Mouse (Mus musculus) embryonic stem cell, embryonic (primary cell): ENCODE measurements around the gene Tubgcp3.

ENCODE experiments used
- CTCF ChIA-PET, 4 experiments: fragments of 300-600 bp in 2 of 4; fragments of 350-600 bp in 2 of 4; sonication (Branson Sonifier 250); formaldehyde crosslinking; loops; one replicate each; lab custom pipeline; 2022; ENCODE audit warnings: inconsistent platforms in 2 of 4; lab: Charles Lee
- POLR2A ChIA-PET, 4 experiments: fragments of 300-600 bp in 2 of 4; fragments of 350-600 bp in 2 of 4; sonication (Branson Sonifier 250); formaldehyde crosslinking; loops; one replicate each; lab custom pipeline; 2022; ENCODE audit warnings: antibody characterized with exemption in 4 of 4, inconsistent platforms in 1 of 4; lab: Charles Lee

The Tubgcp3 gene

DNA sequence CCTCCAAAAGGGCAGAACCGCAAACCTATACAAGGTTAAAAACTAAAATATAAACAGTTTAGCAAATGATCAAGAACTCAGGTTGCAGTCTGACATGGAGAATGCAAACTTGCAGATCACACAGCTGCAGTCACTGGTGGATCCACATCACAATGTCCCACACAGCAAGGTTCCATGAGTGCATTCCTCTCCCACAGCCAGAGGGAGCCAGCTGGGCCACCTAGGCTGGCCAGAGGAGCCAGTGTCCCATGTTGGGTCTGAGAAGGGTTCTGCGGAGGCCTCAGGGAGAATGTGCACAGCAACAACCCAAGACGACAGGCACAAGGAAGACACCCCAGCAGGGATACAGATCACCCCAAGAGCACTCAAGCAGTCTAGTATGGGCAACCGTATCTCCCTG, 20.8 kb downstream of the Tubgcp3 start:
- ChIA-PET CTCF (no interaction called here), POLR2A (no interaction called here)

DNA sequence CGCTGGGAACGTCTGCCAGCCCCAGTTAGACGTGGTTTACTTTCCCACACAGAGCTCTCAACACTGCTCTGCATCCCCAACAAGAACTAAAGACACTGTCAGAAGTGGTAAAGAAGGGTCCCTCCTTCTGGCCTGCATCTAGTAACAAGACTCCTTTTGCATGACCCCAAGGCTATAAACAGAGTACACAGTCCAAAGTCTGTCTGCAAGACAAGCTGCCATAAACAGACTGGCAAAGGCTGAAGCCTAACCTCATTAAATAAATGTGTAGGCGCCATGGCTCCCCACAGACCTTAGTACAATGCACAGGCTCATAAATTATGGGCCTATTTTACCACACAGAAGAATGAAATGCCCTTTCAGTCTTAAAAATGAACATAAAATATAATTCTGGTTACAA, 21.6 kb downstream of the Tubgcp3 start:
- POLR2A ChIA-PET, result interaction anchor here in 1 of 4 experiments (1.1 kb wide), 1 partner anchor 8 kb away, joined by 4 read pairs; no protein-coding TSS in a partner anchor
- CTCF ChIA-PET, result no interaction called here

DNA sequence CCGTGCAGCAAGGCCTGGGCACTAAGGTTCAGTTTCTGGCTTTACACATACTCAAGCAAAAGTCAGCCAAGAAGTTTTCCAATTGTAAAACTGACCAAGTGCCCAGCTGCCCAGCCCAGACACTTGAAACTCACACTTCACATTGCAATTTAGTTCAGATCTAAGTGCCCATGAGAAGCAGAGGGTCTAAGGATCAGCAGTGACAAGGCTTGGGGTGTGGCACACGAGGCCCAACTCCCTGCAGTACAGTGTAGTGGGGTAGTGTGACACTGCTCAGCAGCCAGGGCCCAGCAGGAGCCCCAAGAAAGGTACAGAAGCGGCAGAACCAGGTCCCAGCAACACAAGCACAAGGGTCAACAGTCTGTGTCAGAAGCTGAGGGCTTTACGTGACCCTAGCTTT, 23.1 kb downstream of the Tubgcp3 start:
- POLR2A ChIA-PET, result no interaction called here
- CTCF ChIA-PET, result interaction anchor here in 2 of 4 experiments (0.7 to 0.8 kb wide), 2 partner anchors 9 to 164 kb away, joined by 3 to 4 read pairs; no protein-coding TSS in a partner anchor

DNA sequence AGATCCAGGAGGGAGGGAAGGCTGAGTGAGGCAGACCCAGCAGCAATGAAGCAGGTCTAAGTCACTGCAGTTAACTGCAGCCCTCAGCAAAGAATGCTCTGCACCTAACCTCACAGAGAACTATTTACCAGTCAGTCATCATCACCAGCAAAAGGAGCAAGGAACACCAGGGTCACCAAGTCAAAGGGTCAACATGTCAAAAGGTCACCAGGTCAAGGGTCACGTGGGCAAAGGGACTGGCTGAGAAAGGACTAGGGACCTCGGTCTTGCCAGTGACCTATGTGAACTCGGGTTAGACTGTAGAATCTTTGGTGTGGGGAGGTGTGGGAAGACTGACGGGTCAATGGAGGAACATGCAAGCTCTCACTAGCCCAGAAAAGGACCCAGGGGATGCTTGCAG, 25.5 kb downstream of the Tubgcp3 start:
- CTCF ChIA-PET, result interaction anchor here in 1 of 4 experiments (0.5 kb wide), 1 partner anchor 348 kb away, joined by 3 read pairs; no protein-coding TSS in a partner anchor
- POLR2A ChIA-PET, result no interaction called here

DNA sequence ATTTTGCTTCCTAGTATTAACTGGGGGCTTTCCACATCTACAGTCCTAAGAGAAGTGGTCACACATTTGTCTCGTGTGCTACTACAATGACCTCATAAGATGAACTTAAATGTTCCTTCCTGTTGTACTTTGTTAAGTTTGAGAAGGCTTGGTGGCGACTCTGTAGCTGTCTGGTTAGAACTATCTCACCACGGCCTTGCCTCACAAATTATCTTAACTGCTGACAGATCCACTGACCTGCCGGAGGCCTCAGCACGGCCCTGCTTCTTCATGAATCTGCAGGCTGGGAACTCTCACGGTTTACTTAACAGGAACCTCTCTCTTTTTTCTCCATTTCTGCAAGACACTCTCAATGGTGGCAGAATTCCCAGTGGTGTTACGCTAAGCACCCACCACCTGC, 27.2 kb downstream of the Tubgcp3 start:
- CTCF ChIA-PET, result interaction anchor here in 1 of 4 experiments (1.3 kb wide), 1 partner anchor 32 kb away, joined by 3 read pairs; no protein-coding TSS in a partner anchor
- POLR2A ChIA-PET, result interaction anchor here in 1 of 4 experiments (1.5 kb wide), 1 partner anchor 27 kb away, joined by 6 read pairs; the partner anchor contains the start of gene Tubgcp3

DNA sequence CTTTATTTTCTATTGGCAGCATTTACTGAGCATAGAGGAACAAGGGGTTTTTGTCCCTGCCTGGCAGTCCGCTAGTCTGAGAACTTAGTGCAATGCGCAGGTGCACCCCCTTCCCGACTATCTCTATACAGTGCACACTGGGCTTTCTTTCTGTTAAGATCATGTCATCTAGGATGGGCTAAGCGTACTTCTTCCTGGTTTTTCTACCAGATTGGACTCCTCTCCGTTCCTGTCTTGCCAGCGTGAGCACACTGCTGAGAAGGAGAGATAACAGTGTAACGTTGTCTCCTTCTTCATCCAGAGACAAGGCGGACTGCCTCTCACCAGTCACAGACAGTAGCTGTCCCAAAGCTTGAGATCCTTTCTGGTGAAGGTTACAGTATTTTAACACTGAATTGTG, 27.7 kb downstream of the Tubgcp3 start:
- ChIA-PET POLR2A (interaction anchor here in 2 of 4 experiments (1.2 to 1.5 kb wide), 4 partner anchors 13 to 28 kb away, joined by 3 to 6 read pairs (median 3); partner anchors contain the start of gene Tubgcp3 (in 2 of the 2)), CTCF (interaction anchor here in 2 of 4 experiments (0.6 to 1.3 kb wide), 3 partner anchors 33 to 252 kb away, joined by 3 read pairs; no protein-coding TSS in a partner anchor)

DNA sequence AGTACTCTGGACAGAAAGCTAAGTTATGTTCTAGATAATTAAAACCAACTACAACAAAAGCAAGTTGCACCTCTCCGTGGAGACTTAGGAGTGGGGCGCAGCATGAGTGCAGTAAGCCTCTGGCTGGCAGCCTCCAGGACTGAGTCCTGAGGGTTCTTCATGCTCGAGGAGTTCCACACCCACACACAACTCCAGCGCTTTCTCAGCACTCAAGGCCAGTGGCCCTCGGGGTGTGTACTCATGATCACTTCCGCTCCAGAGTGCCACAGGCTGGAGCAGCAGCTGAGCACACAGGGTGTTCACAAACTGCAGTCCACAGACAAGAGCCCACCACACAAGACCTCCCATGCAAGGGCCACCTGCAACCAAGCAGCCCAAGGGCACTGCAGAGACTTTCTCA, 30.5 kb downstream of the Tubgcp3 start:
- ChIA-PET CTCF (interaction anchor here in 1 of 4 experiments (0.5 kb wide), 1 partner anchor 650 kb away, joined by 5 read pairs; no protein-coding TSS in a partner anchor), POLR2A (interaction anchor here in 1 of 4 experiments (0.6 to 1.7 kb wide), 2 partner anchors 30 to 142 kb away, joined by 4 read pairs; partner anchors contain the start of gene Tubgcp3)

DNA sequence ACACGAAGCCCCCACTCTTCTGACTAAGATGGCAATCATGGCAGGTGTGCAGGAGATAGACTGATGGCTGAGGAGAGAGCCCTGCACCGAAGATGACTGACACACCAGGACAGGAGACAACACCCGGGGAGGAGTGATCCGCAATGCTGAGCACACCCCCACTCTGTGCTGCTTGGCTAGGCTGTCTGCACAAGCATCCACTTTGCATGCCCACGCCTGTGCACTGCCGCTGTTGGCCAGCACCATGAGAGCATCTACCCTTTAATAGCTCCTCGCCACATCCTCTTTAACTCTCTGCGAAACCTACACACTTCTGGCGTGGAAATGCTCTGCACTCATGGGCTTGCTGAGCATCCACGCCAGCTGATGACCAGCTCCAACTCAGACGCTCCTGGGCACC, 33.6 kb downstream of the Tubgcp3 start:
- POLR2A ChIA-PET, result interaction anchor here in 3 of 4 experiments (0.6 to 1.6 kb wide), 7 partner anchors 9 to 725 kb away, joined by 3 to 5 read pairs (median 3); partner anchors contain the start of gene Tubgcp3 (in 1 of the 3)
- CTCF ChIA-PET, result interaction anchor here in 2 of 4 experiments (0.7 to 1.1 kb wide), 2 partner anchors 77 to 662 kb away, joined by 3 read pairs; no protein-coding TSS in a partner anchor

DNA sequence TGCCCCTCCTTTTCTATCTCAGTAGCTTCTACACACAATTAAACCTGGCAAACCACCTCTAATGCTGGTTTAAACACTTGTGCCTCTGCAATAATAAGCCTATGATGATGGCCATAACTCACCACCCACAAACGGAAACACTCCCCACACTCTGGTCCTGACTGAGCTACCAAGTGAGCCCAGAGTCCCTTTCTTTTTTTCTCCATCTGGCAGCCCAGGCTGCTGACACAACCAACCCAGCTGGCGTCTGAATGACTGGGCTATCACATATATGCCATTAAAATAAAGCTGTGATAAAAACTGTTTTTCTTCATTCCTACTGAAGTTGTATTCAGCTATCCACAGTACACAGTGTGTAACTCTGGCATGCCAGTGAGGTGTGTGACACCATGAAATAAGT, 36.7 kb downstream of the Tubgcp3 start:
- CTCF ChIA-PET, result no interaction called here
- POLR2A ChIA-PET, result interaction anchor here in 1 of 4 experiments (0.6 kb wide), 1 partner anchor 779 kb away, joined by 5 read pairs; no protein-coding TSS in a partner anchor

DNA sequence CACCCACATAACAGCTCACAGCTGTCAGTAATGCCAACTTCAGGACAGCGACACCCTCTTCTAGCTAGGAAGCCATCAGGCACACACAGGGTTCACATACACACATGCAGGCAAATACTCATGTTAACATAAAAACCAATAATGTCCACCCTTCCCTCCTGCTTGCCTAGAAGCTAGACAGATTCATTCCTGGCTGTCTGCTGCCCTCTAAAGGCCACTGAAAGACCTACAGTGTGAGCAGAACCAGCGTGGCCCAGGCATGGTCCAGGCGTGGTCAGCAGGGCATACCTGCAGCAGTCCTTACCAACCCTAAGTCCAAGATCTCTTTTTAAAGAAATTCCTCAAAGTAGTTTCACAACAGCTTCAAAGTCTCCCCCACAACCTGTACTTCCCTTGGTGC, 43.0 kb downstream of the Tubgcp3 start:
- ChIA-PET CTCF (interaction anchor here in 3 of 4 experiments (0.6 to 1.8 kb wide), 13 partner anchors 8 to 686 kb away, joined by 3 to 5 read pairs (median 3); partner anchors contain the start of gene Tubgcp3 (in 1 of the 3)), POLR2A (interaction anchor here in 1 of 4 experiments (0.9 to 1.7 kb wide), 2 partner anchors 10 to 15 kb away, joined by 3 to 5 read pairs; no protein-coding TSS in a partner anchor)

DNA sequence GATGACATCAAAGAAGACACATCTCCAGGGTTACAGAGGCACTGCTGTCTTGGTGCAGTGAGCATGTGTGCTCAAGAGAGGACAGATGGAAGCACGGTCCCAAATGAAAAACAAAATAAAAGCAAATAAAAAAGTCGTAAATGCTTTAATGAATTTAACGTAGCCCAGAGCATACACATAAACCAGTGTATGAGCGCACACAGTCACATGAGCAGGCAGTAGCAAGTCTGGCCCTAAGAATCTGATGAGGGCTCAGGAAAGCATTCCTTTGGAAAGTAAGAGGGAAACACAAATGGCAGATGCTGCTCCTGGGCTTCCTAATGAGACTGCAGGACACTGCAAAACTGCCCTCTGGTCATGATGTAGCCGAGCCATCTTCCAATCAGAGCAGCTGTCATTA, 46.2 kb downstream of the Tubgcp3 start:
- ChIA-PET CTCF (no interaction called here), POLR2A (interaction anchor here in 1 of 4 experiments (1.8 kb wide), 1 partner anchor 10 kb away, joined by 6 read pairs; no protein-coding TSS in a partner anchor)

DNA sequence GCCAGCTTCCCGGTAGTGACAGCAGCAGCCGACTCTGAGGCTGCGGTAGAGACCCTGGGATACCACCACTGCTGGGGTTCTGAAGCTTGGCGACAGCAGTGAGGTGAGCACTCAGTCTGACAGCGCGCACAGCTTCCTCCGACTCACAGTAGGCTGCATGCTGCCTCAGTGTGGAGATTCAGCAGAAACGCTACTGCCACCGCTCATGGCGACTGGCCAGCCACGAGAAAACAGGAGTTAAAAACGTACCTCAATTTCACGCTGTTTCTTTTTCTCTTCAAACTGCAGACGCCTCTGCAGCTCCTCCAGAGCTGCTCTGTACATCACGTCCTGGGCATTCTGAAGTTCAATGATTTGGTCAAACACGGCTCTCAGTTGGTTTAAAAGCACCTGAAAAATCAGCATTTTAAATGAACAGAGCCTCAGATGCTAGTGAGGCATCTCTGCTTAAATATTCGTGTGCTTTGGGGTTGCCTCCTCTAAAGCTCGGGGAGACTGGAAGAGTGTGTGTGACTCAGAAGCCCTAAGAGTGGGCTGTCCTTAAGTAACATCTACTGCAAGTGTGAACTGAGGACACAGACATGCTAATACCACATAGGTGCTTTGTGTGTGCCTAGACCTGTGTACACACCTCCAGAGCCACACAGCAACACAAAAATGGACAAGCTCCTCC, 50.4 kb downstream of the Tubgcp3 start:
- ChIA-PET CTCF (interaction anchor here in 2 of 4 experiments (0.6 to 1.6 kb wide), 2 partner anchors 8 to 319 kb away, joined by 5 to 7 read pairs; no protein-coding TSS in a partner anchor), POLR2A (no interaction called here)

DNA sequence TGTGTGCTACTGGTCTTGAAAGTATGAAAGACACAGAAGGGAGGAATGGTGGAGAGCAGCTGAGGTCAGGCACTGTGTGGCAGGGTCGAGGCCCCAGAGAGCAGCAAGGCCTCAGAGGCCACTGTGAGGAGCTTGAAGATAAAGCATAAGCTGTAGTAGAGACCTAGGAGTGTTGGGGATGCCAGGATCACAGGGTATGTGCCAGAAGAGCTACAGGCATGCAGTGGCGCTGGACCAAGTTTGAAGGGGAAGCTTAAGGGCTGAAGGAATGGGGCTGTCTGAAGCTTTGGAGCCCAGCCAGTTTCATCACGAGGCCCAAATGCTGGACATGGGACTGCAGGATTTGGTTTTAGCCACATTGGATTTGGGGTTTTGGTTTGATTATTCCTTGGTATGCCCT, 54.7 kb downstream of the Tubgcp3 start:
- ChIA-PET CTCF (interaction anchor here in 3 of 4 experiments (0.9 to 1.4 kb wide), 3 partner anchors 49 to 674 kb away, joined by 3 to 5 read pairs (median 3); no protein-coding TSS in a partner anchor), POLR2A (interaction anchor here in 3 of 4 experiments (0.7 to 2.4 kb wide), 4 partner anchors 9 to 55 kb away, joined by 3 to 6 read pairs (median 4); partner anchors contain the start of gene Tubgcp3 (in 1 of the 3))

DNA sequence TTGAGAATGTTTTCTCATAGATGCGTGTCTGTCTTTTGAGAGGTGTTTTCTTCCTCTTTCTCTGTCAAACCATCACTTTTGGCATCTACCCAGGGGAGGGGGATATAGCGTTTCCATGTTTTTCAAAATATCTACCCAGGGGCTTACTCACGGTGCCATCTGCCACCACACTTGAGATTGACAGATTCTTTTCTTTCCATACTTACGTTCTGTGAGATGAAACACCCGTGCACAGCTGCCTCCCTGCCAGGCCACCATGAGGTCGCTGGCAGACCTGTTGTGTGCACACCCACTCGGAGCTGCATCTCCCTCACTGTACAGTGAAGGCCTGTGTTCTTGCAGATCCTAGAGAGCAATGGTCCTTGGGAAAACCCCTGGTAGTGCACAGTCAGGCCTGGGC, 58.8 kb downstream of the Tubgcp3 start:
- POLR2A ChIA-PET, result interaction anchor here in 1 of 4 experiments (0.5 to 1.2 kb wide), 2 partner anchors 172 to 317 kb away, joined by 3 read pairs; no protein-coding TSS in a partner anchor

DNA sequence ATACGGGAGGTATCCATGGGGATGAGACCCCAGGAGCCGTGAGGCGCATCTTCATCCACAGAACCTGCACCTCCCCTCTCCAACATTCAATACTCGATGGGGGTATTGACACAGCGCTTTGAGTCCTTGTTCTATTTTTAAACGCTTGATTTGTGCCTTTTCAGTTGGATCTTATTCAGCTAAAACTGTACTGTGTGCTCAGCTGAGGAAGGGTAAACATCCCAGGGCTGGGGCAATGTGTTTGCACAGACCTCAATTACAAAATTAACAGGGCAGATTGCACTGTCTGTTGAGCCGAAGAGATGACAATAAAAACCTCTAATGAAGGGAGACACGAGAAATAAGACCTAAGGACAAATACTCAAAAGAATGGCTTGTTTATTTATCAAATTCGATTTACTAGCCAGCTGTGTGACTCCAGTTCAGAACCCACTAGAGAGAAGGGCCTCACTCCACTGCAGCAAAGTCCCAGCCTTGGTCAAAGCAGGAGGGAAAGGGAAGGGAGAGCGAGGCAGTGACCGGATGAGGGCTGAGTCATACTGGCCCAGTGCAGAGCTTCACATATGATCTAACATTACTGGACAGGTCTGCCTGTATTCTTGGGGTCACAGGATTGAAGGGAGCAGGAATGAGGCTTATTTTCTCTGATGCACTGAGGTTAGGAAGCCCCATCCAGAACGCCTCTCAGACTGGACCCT, 62.1 kb downstream of the Tubgcp3 start:
- CTCF ChIA-PET, result interaction anchor here in 2 of 4 experiments (1.0 to 1.7 kb wide), 2 partner anchors 68 to 610 kb away, joined by 3 to 4 read pairs; no protein-coding TSS in a partner anchor
- POLR2A ChIA-PET, result interaction anchor here in 1 of 4 experiments (0.8 kb wide), 1 partner anchor 208 kb away, joined by 3 read pairs; no protein-coding TSS in a partner anchor

More for the DNA sequence above, 58.8 kb downstream of the Tubgcp3 start:
- CTCF ChIA-PET, result interaction anchor here in 2 of 4 experiments (0.7 to 1.0 kb wide), 2 partner anchors 16 to 30 kb away, joined by 4 to 13 read pairs; no protein-coding TSS in a partner anchor

DNA sequence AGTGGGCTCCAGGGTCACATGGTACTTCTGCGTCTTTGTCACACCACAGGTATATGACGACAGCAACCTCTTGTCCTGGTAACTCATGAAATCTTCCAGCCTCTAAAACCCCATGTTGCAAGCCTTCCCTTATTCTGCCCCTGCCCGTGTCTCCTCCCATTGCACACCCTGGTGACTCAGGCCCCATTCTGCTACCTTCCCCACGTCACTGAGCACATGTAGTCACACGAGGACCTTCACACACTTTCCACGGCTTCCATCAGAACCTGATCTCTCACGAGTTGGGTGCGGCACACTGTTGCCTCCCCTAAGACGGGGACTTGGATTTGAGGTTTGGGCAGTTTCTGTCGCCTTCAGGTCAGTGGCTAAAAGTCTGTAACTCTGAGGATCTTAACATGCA, 63.2 kb downstream of the Tubgcp3 start:
- ChIA-PET CTCF (interaction anchor here in 3 of 4 experiments (0.6 to 3.1 kb wide), 6 partner anchors 10 to 666 kb away, joined by 3 to 17 read pairs (median 3); no protein-coding TSS in a partner anchor), POLR2A (interaction anchor here in 1 of 4 experiments (0.8 kb wide), 1 partner anchor 207 kb away, joined by 3 read pairs; no protein-coding TSS in a partner anchor)

DNA sequence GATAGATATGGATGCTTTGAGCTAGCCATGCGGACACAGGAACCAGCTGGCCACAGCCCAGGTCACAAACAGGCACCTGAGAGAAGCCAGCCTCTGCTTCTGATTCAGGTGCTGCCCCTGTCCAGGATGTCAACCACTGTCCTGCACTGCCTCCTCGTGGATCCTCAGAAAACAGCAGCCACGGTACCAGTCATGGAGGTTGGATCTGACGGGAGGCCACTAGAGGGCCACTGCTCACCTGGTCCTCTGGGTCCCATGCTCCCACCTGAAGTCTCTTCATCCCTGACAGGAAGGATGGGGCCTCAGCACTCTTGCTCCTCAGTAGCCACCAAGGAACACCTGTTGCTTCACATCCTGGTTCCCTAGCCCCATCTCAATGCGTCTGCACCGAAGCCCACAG, 64.8 kb downstream of the Tubgcp3 start:
- ChIA-PET CTCF (interaction anchor here (0.6 to 3.1 kb wide), 22 partner anchors 8 to 664 kb away, joined by 3 to 17 read pairs (median 4); partner anchors contain the start of genes Adprhl1 (in 1 of the 4) and Sox1 (in 1 of the 4)), POLR2A (interaction anchor here in 2 of 4 experiments (1.5 to 2.4 kb wide), 3 partner anchors 18 to 212 kb away, joined by 3 to 6 read pairs (median 6); partner anchors contain the start of gene Sox1 (in 1 of the 2))
